Mouse (Mus musculus): ENCODE measurements around the gene Itgal.
A peak's percentile ranks its signal among the peaks of the same experiment; 100 is the strongest.
"Not testable (repeated sequence)": the region's sequence is repeated elsewhere in the genome, so short reads cannot be mapped to it uniquely, and the experiment has no call there.

Gene Itgal

GRCm38 (mm10) chr7:127296098-127296497 lies at the start of gene Itgal:
Gene Itgal (plus strand): TSS chr7:127296260.
- DNase-seq (ENCODE audit: low spot score in 2 of 2), result peak; percentile 70 to 74

- not testable (repeated sequence) for DNase-seq (ENCODE audit: low spot score in 2 of 2)
These were observed 45.5 kb upstream of the Itgal start for GRCm38 (mm10) chr7:127250511-127250910.

GRCm38 (mm10) chr7:127252414-127252813 lies 43.6 kb upstream of the Itgal start:
- DNase-seq (ENCODE audit: low spot score in 2 of 2), result peak in 1 of 2 experiments; percentile 57

GRCm38 (mm10) chr7:127253341-127253740 lies 42.7 kb upstream of the Itgal start:
- DNase-seq (ENCODE audit: low spot score in 2 of 2), result no peak

GRCm38 (mm10) chr7:127253821-127254769 lies 42.0 kb upstream of the Itgal start:
- peak; percentile 93 to 96 for DNase-seq (ENCODE audit: low spot score in 2 of 2)

- DNase-seq (ENCODE audit: low spot score in 2 of 2), result no peak
These were observed 41.1 kb upstream of the Itgal start for GRCm38 (mm10) chr7:127255008-127255407.

- DNase-seq (ENCODE audit: low spot score in 2 of 2), result no peak
These were observed 40.1 kb upstream of the Itgal start for GRCm38 (mm10) chr7:127255965-127256364.

GRCm38 (mm10) chr7:127256518-127256917 lies 39.5 kb upstream of the Itgal start:
- no peak for DNase-seq (ENCODE audit: low spot score in 2 of 2)

GRCm38 (mm10) chr7:127259186-127259905 lies 36.7 kb upstream of the Itgal start:
- DNase-seq (ENCODE audit: low spot score in 2 of 2), result no peak

GRCm38 (mm10) chr7:127260309-127261111 lies 35.5 kb upstream of the Itgal start, which contains the start of gene Dctpp1:
Gene Dctpp1 (minus strand): TSS chr7:127260709.
- peak; percentile 92 to 96 for DNase-seq (ENCODE audit: low spot score in 2 of 2)

GRCm38 (mm10) chr7:127262218-127262961 lies 33.7 kb upstream of the Itgal start:
- no peak for DNase-seq (ENCODE audit: low spot score in 2 of 2)

GRCm38 (mm10) chr7:127263526-127263925 lies 32.5 kb upstream of the Itgal start:
- DNase-seq (ENCODE audit: low spot score in 2 of 2), result no peak

- DNase-seq (ENCODE audit: low spot score in 2 of 2), result no peak
These were observed 25.8 kb upstream of the Itgal start for GRCm38 (mm10) chr7:127270256-127270655.

GRCm38 (mm10) chr7:127270666-127271065 lies 25.4 kb upstream of the Itgal start:
- no peak for DNase-seq (ENCODE audit: low spot score in 2 of 2)

GRCm38 (mm10) chr7:127271093-127271492 lies 25.0 kb upstream of the Itgal start:
- no peak for DNase-seq (ENCODE audit: low spot score in 2 of 2)

- no peak for DNase-seq (ENCODE audit: low spot score in 2 of 2)
These were observed 23.5 kb upstream of the Itgal start for GRCm38 (mm10) chr7:127272566-127272965.

- peak in 1 of 2 experiments; percentile 34 for DNase-seq (ENCODE audit: low spot score in 2 of 2)
These were observed 22.7 kb upstream of the Itgal start for GRCm38 (mm10) chr7:127273118-127273923.

GRCm38 (mm10) chr7:127273925-127274789 lies 21.9 kb upstream of the Itgal start, which contains the start of gene Sephs2:
Gene Sephs2 (minus strand): TSS chr7:127274055.
- DNase-seq (ENCODE audit: low spot score in 2 of 2), result peak; percentile 92 to 93

GRCm38 (mm10) chr7:127276519-127276961 lies 19.5 kb upstream of the Itgal start:
- DNase-seq (ENCODE audit: low spot score in 2 of 2), result no peak

All from thymus, postnatal 10 days (tissue).